Mouse (Mus musculus): Measurements from ENCODE around the gene Rtn4. TPM values are rescaled to one million over a fixed set of nuclear protein-coding genes. Genes with fewer than 3 reads are reported as not detected.
"Not testable (repeated sequence)": the region's sequence is repeated elsewhere in the genome, so short reads cannot be mapped to it uniquely, and the experiment has no call there.

Gene Rtn4
- polyA plus RNA-seq (2015; fragmentation: Nextera tagmentation; extraction: Ambion mirVana), result 99.9 and 102 TPM in 2 replicates

DNA sequence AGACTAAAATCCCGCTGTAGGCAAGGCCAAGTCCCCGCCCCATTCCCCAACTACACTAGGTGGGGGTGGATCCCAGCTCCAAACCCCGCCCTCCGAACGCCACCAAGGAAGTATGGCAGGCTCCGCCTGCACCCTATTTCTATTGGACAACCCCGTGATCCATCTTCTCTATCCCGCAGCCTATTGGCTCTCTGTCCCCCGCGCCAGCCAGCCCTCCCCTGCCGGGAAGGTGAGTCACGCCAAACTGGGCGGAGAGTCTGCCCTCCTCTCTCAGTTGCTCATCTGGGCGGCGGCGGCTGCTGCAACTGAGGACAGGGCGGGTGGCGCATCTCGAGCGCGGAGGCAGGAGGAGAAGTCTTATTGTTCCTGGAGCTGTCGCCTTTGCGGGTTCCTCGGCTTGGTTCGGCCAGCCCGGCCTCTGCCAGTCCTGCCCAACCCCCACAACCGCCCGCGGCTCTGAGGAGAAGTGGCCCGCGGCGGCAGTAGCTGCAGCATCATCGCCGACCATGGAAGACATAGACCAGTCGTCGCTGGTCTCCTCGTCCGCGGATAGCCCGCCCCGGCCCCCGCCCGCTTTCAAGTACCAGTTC, at the start of gene Rtn4:
Gene Rtn4 (plus strand): TSS at position 265 of the 590 bp plus-strand sequence.
- TF ChIP-seq CTCF (IDR thresholded peaks at IDR 0.05; ENCODE audit: low read depth), result no peak
- under 1% methylated on average over 43 of the region's 43 CpGs for WGBS
- Histone ChIP-seq H3K9me3 (ENCODE audit: control insufficient read depth) (no peaks in the 10 kb centered on the region), H3K4me3 (ENCODE audit: low read depth, low read length) (peak within 1 kb of the TSS; percentile 96), H3K9ac (ENCODE audit: low read depth, low read length) (peak within 1 kb of the TSS; percentile 91), H3K27ac (ENCODE audit: low read depth, low read length) (peak within 1 kb of the TSS; percentile 93), H3K27me3 (replicated peaks; ENCODE audit: control insufficient read depth, insufficient read depth, low read length) (no peaks in the 10 kb centered on the region), H3K4me1 (replicated peaks; ENCODE audit: control insufficient read depth, insufficient read depth, low read length) (no peaks in the 10 kb centered on the region; the same call in 1 of the 2 replicates), H3K4me2 (replicated peaks; ENCODE audit: low read depth) (peak within 1 kb of the TSS; percentile 65), H3K36me3 (ENCODE audit: control insufficient read depth, insufficient read depth) (no peaks in the 10 kb centered on the region)
- peak; percentile 99 for ATAC-seq

DNA sequence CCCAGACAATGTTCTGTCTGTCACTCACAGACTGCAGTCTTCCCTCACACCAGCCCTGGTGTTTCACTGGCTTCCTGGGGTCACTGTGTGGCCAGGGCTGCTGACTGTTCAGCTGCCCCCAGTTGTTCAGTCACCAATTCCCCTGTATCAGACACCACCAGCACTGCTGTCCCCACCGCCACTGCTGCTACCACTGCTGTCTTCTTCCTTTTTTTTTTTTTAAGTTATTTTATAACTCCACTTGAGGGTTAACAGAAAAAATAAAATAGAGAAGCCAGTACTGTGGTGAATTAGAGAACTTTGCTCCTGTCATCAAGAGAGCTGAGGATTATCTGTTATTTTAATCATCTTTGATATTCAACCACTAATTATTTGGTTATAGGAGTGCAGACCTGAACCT, 48.3 kb upstream of the Rtn4 start:
- Histone ChIP-seq H3K9me3 (ENCODE audit: control insufficient read depth) (no peaks in the 10 kb centered on the region), H3K4me3 (ENCODE audit: low read depth, low read length) (no peak overlapping the region), H3K36me3 (ENCODE audit: control insufficient read depth, insufficient read depth) (no peaks in the 10 kb centered on the region), H3K27ac (ENCODE audit: low read depth, low read length) (no peak overlapping the region), H3K9ac (ENCODE audit: low read depth, low read length) (no peak overlapping the region), H3K4me2 (replicated peaks; ENCODE audit: low read depth) (no peak overlapping the region), H3K4me1 (replicated peaks; ENCODE audit: control insufficient read depth, insufficient read depth, low read length) (peaks cover 4% of the 10 kb centered on the region; the same call in 1 of the 2 replicates), H3K27me3 (replicated peaks; ENCODE audit: control insufficient read depth, insufficient read depth, low read length) (no peaks in the 10 kb centered on the region)
- WGBS, result 82% methylated on average over 1 of the region's 1 CpGs
- TF ChIP-seq CTCF (IDR thresholded peaks at IDR 0.05; ENCODE audit: low read depth), result no peak
- no peak for ATAC-seq

DNA sequence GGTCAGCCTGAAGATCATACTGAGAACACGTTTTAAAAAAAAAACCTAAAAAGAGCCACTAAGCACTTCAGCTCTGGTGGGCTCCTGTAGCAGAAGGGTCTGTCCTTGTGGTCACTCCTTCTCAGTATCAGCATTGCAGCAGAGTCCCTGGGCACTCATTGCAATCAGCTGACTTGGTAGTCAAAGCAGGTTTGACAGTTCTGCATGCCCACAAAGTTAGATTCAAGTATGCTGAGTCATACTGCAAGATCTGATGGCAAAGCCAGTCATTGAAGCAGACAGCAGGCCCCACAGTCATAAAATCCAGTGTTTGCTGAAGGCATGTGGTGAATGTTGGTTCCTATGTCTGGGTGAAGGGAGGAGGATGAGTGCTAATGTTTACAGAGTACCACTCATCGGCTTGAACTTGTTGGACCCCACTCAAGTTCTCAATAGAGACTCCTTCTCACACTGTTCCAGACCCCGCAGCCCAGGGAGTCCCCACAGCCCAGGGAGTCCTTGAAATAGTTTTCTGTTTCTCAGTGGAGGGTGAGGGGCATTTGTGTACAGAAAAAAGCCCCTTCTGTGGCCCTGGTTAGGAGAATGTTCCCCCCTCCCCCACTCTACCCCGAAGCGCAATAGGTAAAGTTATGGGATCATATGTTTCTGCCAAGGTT, 47.2 kb upstream of the Rtn4 start:
- H3K27ac ChIP-seq (ENCODE audit: low read depth, low read length), result no peak overlapping the region

DNA sequence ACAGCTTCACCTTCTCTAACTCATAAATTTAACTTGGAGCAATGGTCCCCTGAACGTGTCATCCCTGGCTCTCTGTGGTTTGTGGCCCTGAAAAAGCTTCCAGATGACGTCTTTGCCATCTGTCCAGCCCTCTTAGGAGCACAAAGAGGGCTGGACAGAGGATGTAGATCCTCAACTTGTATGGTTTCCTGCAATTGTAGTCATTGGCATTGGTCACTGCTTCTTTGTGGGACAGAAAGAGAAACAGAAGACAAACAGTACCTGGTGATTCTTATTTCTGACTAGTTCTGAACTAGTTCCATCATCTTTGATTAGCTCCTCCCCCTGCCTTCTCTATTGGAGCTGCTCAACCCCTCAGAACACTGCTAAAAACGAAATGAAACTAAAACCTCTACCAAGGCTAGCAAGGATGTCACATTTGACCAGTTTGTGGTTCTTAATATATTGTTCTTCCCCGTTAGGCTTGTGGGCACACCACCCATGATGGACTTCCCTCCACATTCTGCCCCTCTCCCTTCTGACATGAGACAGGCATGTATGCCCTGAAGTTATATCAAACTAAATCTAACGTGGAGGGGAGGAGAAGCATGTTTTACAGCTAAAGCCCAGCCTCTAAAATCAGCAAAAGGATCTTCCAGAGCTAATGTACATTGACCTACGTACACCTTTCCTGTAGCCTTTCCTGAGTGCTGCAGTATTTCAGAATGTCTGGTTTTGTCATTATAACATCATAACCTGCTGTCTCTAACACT, 45.0 kb upstream of the Rtn4 start:
- WGBS, result 49% methylated on average over 6 of the region's 6 CpGs
- no peak overlapping the region for H3K9ac ChIP-seq (ENCODE audit: low read depth, low read length)
- no peak overlapping the region for H3K4me3 ChIP-seq (ENCODE audit: low read depth, low read length)
- no peak for TF ChIP-seq CTCF (IDR thresholded peaks at IDR 0.05; ENCODE audit: low read depth)
- no peak overlapping the region for H3K27ac ChIP-seq (ENCODE audit: low read depth, low read length)
- no peaks in the 10 kb centered on the region for H3K9me3 ChIP-seq (ENCODE audit: control insufficient read depth)
- no peaks in the 10 kb centered on the region for H3K36me3 ChIP-seq (ENCODE audit: control insufficient read depth, insufficient read depth)
- H3K4me2 ChIP-seq (replicated peaks; ENCODE audit: low read depth), result peak overlapping the region; percentile 41
- no peaks in the 10 kb centered on the region for H3K27me3 ChIP-seq (replicated peaks; ENCODE audit: control insufficient read depth, insufficient read depth, low read length)
- peaks cover 4% of the 10 kb centered on the region; the same call in 1 of the 2 replicates for H3K4me1 ChIP-seq (replicated peaks; ENCODE audit: control insufficient read depth, insufficient read depth, low read length)
- ATAC-seq, result no peak

More for the DNA sequence above, 47.2 kb upstream of the Rtn4 start:
- no peak overlapping the region for H3K4me3 ChIP-seq (ENCODE audit: low read depth, low read length)
- no peaks in the 10 kb centered on the region for H3K9me3 ChIP-seq (ENCODE audit: control insufficient read depth)
- no peaks in the 10 kb centered on the region for H3K27me3 ChIP-seq (replicated peaks; ENCODE audit: control insufficient read depth, insufficient read depth, low read length)
- no peak overlapping the region for H3K9ac ChIP-seq (ENCODE audit: low read depth, low read length)
- 56% methylated on average over 5 of the region's 5 CpGs for WGBS
- no peaks in the 10 kb centered on the region for H3K36me3 ChIP-seq (ENCODE audit: control insufficient read depth, insufficient read depth)
- peaks cover 4% of the 10 kb centered on the region; the same call in 1 of the 2 replicates for H3K4me1 ChIP-seq (replicated peaks; ENCODE audit: control insufficient read depth, insufficient read depth, low read length)
- peak; percentile 78 for ATAC-seq
- H3K4me2 ChIP-seq (replicated peaks; ENCODE audit: low read depth), result no peak overlapping the region
- TF ChIP-seq CTCF (IDR thresholded peaks at IDR 0.05; ENCODE audit: low read depth), result no peak

DNA sequence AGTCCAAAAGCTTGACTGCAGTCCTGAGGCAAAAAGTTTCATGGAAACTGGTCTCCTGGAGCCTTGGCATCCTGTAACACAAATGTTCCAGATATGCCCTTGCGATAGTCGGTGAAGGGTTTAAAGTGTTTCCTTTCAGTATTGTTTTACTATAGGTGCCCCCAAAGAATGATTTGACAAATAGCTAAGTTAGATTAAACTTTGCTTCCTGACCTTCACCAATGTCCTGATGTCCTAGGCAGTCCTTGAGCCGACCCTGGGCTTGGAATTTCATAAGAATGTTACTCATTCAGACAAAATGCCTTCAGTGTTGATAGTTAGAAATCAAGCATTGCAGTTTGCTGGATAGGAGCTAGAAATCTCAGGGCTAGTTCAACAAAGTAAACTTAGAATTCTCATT, 37.4 kb upstream of the Rtn4 start:
- not testable (repeated sequence) for H3K9me3 ChIP-seq (ENCODE audit: control insufficient read depth); H3K4me3 ChIP-seq (ENCODE audit: low read depth, low read length); H3K9ac ChIP-seq (ENCODE audit: low read depth, low read length); H3K27me3 ChIP-seq (replicated peaks; ENCODE audit: control insufficient read depth, insufficient read depth, low read length); ATAC-seq; H3K4me1 ChIP-seq (replicated peaks; ENCODE audit: control insufficient read depth, insufficient read depth, low read length); H3K27ac ChIP-seq (ENCODE audit: low read depth, low read length); H3K4me2 ChIP-seq (replicated peaks; ENCODE audit: low read depth); H3K36me3 ChIP-seq (ENCODE audit: control insufficient read depth, insufficient read depth)
- 88% methylated on average over 3 of the region's 3 CpGs for WGBS

DNA sequence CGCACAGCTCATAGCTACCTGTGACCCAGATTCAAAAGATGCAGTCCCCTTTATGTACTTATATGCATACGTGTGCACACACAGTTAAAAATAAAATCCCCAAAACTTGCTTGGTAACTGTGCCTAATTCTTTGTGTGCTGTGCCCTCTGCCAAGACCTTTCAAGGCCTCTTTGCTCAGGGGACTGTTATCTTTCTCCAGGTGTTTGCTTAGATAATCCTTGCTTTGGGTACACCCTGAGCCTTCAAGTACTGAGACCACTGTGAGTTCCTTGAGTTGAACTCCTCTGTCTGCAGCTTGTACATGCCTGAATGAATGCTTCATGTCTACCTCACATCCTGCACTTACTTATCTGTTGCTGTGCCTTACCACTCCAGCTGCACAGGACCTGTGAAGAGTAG, 32.0 kb upstream of the Rtn4 start:
- Histone ChIP-seq H3K27me3 (replicated peaks; ENCODE audit: control insufficient read depth, insufficient read depth, low read length) (no peaks in the 10 kb centered on the region), H3K9ac (ENCODE audit: low read depth, low read length) (no peak overlapping the region), H3K4me2 (replicated peaks; ENCODE audit: low read depth) (no peak overlapping the region), H3K9me3 (ENCODE audit: control insufficient read depth) (no peaks in the 10 kb centered on the region), H3K4me3 (ENCODE audit: low read depth, low read length) (no peak overlapping the region), H3K4me1 (replicated peaks; ENCODE audit: control insufficient read depth, insufficient read depth, low read length) (no peaks in the 10 kb centered on the region), H3K27ac (ENCODE audit: low read depth, low read length) (no peak overlapping the region), H3K36me3 (ENCODE audit: control insufficient read depth, insufficient read depth) (no peaks in the 10 kb centered on the region)
- TF ChIP-seq CTCF (IDR thresholded peaks at IDR 0.05; ENCODE audit: low read depth), result no peak
- WGBS, result 62% methylated on average over 2 of the region's 2 CpGs
- ATAC-seq, result no peak

Measured in intestine, postnatal 0 days (tissue).